ENCODE assay signal across 8 mouse cellular contexts in genomic region chr17:27018555-27019196, GRCm38 (mm10). TPM values are rescaled to one million over a fixed set of nuclear protein-coding genes. Genes with fewer than 3 reads are reported as not detected.
DNase-seq lines count a peak whose midpoint lies in the region; ATAC-seq lines count a peak whose summit lies in the region.

No protein-coding gene starts in this region.

- H3K27me3 ChIP-seq in embryonic facial prominence, embryonic 10.5 days (replicated peaks; ENCODE audit: low read depth, poor library complexity, severe bottlenecking): no peaks in the 10 kb centered on the region
- H3K27me3 ChIP-seq in hindbrain, embryonic 13.5 days: no peaks in the 10 kb centered on the region
- H3K27me3 ChIP-seq in liver, embryonic 13.5 days: no peaks in the 10 kb centered on the region

- no peak for ATAC-seq in hindbrain, embryonic 13.5 days (ENCODE audit: low FRiP score)
- no peak; the same call in 1 of the 2 replicates for ATAC-seq in liver, embryonic 13.5 days (ENCODE audit: low read depth)

- peaks cover 17% of the 10 kb centered on the region for H3K4me1 ChIP-seq in embryonic facial prominence, embryonic 10.5 days
- H3K4me1 ChIP-seq in hindbrain, embryonic 13.5 days (replicated peaks): peaks cover 16% of the 10 kb centered on the region
- H3K4me1 ChIP-seq in liver, embryonic 13.5 days (replicated peaks): peaks cover 24% of the 10 kb centered on the region

- H3K9ac ChIP-seq in hindbrain, embryonic 13.5 days: peak overlapping the region; percentile 62
- peak overlapping the region; percentile 74 for H3K9ac ChIP-seq in liver, embryonic 13.5 days

- intact Hi-C loops in left cerebral cortex, postnatal 4 days (cut with DNase I): no loop called here

- 37% methylated on average over 12 of the region's 12 CpGs for WGBS in embryonic facial prominence, embryonic 10.5 days
- WGBS in hindbrain, embryonic 13.5 days: 32% methylated on average over 12 of the region's 12 CpGs
- 48% methylated on average over 12 of the region's 12 CpGs for WGBS in liver, embryonic 13.5 days (ENCODE audit: insufficient replicate concordance)

- peaks cover 43% of the 10 kb centered on the region for H3K36me3 ChIP-seq in embryonic facial prominence, embryonic 10.5 days (replicated peaks)
- peaks cover 39% of the 10 kb centered on the region for H3K36me3 ChIP-seq in hindbrain, embryonic 13.5 days
- H3K36me3 ChIP-seq in liver, embryonic 13.5 days: peaks cover 37% of the 10 kb centered on the region

- peak; percentile 38 to 50 for DNase-seq in left cerebral cortex, adult 18-20 months (ENCODE audit: low spot score in 2 of 2)
- DNase-seq in left cerebral cortex, postnatal 4 days: no peak
- DNase-seq in embryonic facial prominence, embryonic 10.5 days (ENCODE audit: low spot score): peak; percentile 22
- no peak for DNase-seq in liver, embryonic 13.5 days
- peak; percentile 56 for DNase-seq in telencephalon, adult 2 months (ENCODE audit: low read depth, low spot score)
- DNase-seq in B cell, adult 2 months: no peak
- no peak for DNase-seq in yolk sac, embryonic 10.5 days (ENCODE audit: low spot score)

- H3K9me3 ChIP-seq in embryonic facial prominence, embryonic 10.5 days: no peaks in the 10 kb centered on the region
- H3K9me3 ChIP-seq in hindbrain, embryonic 13.5 days: no peaks in the 10 kb centered on the region
- H3K9me3 ChIP-seq in liver, embryonic 13.5 days (replicated peaks): no peaks in the 10 kb centered on the region

- peak overlapping the region; percentile 84 for H3K27ac ChIP-seq in embryonic facial prominence, embryonic 10.5 days (replicated peaks)
- H3K27ac ChIP-seq in hindbrain, embryonic 13.5 days: no peak overlapping the region
- H3K27ac ChIP-seq in liver, embryonic 13.5 days: peak overlapping the region; percentile 24

- peak overlapping the region; percentile 60 for H3K4me3 ChIP-seq in embryonic facial prominence, embryonic 10.5 days
- peak overlapping the region; percentile 45 for H3K4me3 ChIP-seq in hindbrain, embryonic 13.5 days
- H3K4me3 ChIP-seq in liver, embryonic 13.5 days (replicated peaks): peak overlapping the region; percentile 68

- peak overlapping the region; percentile 64 for H3K4me2 ChIP-seq in hindbrain, embryonic 13.5 days
- H3K4me2 ChIP-seq in liver, embryonic 13.5 days: peak overlapping the region; percentile 77

RNA-seq across cellular contexts. Expression of gene Bak1, which starts 10.1 kb away (rescaled TPM):
- 10 to 100 TPM; 12.0 to 13.0 TPM for total RNA-seq in left cerebral cortex, adult 18-20 months (2021)
- 10 to 100 TPM; 30.0 to 33.9 TPM for total RNA-seq in left cerebral cortex, postnatal 4 days (2021)
- polyA plus RNA-seq in embryonic facial prominence, embryonic 10.5 days (2016; fragmentation: Nextera tagmentation; extraction: Ambion mirVana): 2.8 and 3.3 TPM in 2 replicates
- 2.5 and 3.1 TPM in 2 replicates for polyA plus RNA-seq in hindbrain, embryonic 13.5 days (2015; fragmentation: Nextera tagmentation; extraction: Ambion mirVana)
- 2.4 and 3.0 TPM in 2 replicates for polyA plus RNA-seq in liver, embryonic 13.5 days (2015; fragmentation: Nextera tagmentation; extraction: Ambion mirVana)

RNA-seq across cellular contexts. Expression of gene Itpr3, which starts 38.4 kb away (rescaled TPM):
- 1 to 10 TPM; 2.8 to 3.0 TPM for total RNA-seq in left cerebral cortex, adult 18-20 months (2021)
- total RNA-seq in left cerebral cortex, postnatal 4 days (2021): 1 to 10 TPM; 2.2 to 2.8 TPM
- polyA plus RNA-seq in embryonic facial prominence, embryonic 10.5 days (2016; fragmentation: Nextera tagmentation; extraction: Ambion mirVana): 2.3 and 4.0 TPM in 2 replicates
- polyA plus RNA-seq in hindbrain, embryonic 13.5 days (2015; fragmentation: Nextera tagmentation; extraction: Ambion mirVana): 1.1 and 1.2 TPM in 2 replicates
- polyA plus RNA-seq in liver, embryonic 13.5 days (2015; fragmentation: Nextera tagmentation; extraction: Ambion mirVana): 0.48 and 0.56 TPM in 2 replicates

RNA-seq across cellular contexts. Expression of gene Zbtb9, which starts 45.7 kb away (rescaled TPM):
- total RNA-seq in left cerebral cortex, adult 18-20 months (2021): 10 to 100 TPM; 16.2 to 16.4 TPM
- total RNA-seq in left cerebral cortex, postnatal 4 days (2021): 10 to 100 TPM; 17.0 to 18.1 TPM
- 20.1 and 20.6 TPM in 2 replicates for polyA plus RNA-seq in embryonic facial prominence, embryonic 10.5 days (2016; fragmentation: Nextera tagmentation; extraction: Ambion mirVana)
- 17.8 and 18.0 TPM in 2 replicates for polyA plus RNA-seq in hindbrain, embryonic 13.5 days (2015; fragmentation: Nextera tagmentation; extraction: Ambion mirVana)
- 6.3 and 7.0 TPM in 2 replicates for polyA plus RNA-seq in liver, embryonic 13.5 days (2015; fragmentation: Nextera tagmentation; extraction: Ambion mirVana)

Comparison
In these comparisons a context has a peak if more than half of its experiments do, and no peak if none do; other contexts are left out.
1. DNase-seq: peak in left cerebral cortex, adult 18-20 months (2 of 2), embryonic facial prominence, embryonic 10.5 days (single experiment) and telencephalon, adult 2 months (single experiment); none in left cerebral cortex, postnatal 4 days (single experiment), liver, embryonic 13.5 days (single experiment), B cell, adult 2 months (0 of 2) and yolk sac, embryonic 10.5 days (single experiment).
2. Peak in every context shown above with its lines, with median percentiles within 50 percentile points of each other: H3K4me3 ChIP-seq.